Mouse (Mus musculus): ENCODE results near the gene Hivep3.

DNA sequence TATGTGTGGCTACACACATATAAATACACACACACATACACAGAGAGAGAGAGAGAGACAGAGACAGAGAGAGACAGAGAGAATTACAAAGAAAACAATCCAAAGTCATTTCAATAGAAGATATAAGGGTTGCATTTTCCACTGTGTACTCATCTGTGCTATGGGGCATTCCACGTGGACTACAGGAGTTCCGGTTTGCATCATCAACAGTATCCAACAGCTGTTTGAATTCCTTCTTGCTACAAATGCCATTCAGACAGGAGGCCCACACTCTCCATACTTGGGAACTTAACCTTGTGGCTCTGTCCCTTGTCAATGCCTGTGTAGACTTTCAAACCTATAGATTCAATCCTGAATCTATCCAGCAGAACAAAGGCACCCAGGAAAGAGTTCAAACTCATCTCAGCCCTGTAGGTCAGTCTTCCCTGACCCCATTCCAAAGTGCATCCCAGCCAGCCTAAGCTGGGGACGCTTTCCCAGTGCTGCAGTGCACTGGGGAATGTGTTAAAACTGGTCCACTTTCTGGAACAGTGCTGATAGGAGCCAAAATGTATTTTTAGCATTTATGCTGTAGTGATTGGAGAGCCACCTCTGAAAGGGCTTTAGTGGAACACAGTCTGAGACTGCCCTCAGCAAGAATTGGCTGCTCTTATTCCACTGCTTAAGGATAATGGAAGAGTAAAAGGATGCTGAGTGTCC is 335.4 kb downstream of the Hivep3 start:
- TF ChIP-seq POLR2A (IDR thresholded peaks at IDR 0.05; ENCODE audit: low read depth, low read length): no peak
- TF ChIP-seq CTCF (conservative IDR thresholded peaks at IDR 0.05; ENCODE audit: insufficient read depth, insufficient read length, low read depth, low read length): no peak
